Mouse (Mus musculus) heart, postnatal 4 days (tissue): Measurements from ENCODE around the gene Znhit2. TPM values are rescaled to one million over a fixed set of nuclear protein-coding genes. Genes with fewer than 3 reads are reported as not detected.

Experiments used
- DNase-seq: peaks from one replicate; pipeline ENCODE4 v3.0.0; 2021
- microRNA-seq, 2 experiments: library from miRNA; unstranded; fragments of <30 nt; microRNA quantifications; one replicate each; pipeline ENCODE4 v1.2.0; 2021 to 2022
- total RNA-seq, 2 experiments: library from RNA; stranded (reverse); gene quantifications; 2 replicates each; pipeline ENCODE4 v1.2.3; 2021

The Znhit2 gene
- total RNA-seq, 2 experiments from 2014 or later: 16.2 to 16.7 TPM

DNA sequence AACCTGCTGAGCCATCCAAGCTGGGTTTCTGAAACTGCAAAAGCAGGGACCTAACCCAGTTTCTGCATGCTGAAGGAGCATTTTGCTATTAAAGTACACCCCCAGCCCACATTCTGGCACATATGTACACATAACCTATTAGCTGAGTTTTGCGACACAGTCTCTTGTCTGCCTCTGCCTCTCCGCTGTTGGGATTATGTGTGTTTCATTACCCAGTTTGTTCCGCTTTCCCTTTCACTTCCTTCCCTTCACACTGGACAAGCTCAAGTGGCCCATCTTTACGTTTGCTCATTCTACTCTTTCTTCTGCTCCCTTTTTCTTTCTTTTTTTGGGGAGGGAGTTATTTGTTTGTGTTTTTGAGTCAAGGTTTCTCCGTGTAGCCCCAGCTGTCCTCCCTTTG lies 12.9 kb downstream of the Znhit2 start:
- no peak for DNase-seq

DNA sequence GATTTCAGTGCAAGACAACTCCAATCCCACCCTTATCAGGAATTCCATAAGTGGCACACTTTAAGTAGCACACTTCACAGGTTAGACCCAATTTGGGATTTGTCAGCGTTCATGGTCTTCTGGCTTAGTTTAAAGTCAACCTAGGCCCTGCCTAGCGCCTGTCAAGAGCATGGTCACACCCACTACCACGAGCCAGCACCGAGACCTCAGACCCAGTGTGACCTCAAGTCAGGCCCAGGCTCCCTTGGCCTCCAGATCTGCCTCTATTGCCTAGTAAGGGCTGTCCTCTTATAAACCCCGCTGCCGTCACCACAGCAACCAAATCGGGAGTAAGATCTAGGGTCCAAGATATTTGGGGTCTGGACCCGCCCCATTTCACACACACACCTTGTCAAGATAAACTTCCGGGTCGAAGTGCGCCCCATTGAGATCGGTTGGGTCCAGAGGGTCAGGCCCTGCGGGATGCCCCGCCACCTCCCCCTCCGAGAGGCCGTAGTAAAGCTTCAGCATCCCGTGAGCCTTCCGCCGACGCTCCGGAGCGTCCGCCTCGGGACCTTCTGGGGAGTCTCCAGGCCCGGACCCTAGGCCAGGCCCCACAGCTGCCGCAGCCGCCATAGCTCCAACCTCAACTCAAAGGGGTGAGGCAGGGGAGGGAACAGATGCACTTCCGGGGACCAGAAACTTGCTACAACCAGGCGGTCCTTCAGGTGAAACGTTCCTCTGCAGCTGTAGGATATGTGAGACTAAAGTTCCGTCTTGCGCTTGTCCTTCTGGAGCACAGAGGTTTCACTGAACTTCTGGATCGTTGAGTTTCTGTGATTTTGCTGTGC lies 15.8 kb downstream of the Znhit2 start, which contains the start of gene Vps51:
Gene Vps51 (minus strand): TSS at position 668 of the 830 bp plus-strand sequence.
- peak; percentile 90 for DNase-seq

DNA sequence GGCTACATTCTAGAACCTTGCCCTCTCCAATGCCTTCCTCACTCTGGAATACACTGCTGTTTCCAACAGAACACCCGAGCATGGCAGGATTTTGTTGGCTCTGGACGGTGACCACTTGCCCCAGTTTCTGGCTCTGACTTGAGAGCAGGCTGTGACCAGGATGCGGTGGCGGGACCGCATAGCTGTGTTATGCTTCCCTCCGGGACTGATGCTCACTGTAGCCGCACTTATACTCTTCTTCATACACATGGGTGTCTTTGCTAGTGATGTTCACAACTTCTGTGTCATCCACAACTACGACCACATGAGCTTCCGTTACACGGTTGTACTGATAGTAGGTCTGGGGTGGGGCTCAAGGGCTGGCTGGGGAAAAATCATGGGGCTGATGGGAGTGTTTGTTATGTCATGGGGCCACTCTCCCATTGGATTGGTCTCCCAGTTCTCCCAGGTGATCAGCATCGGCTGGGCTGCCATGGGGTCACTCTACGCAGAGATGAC lies 19.0 kb downstream of the Znhit2 start, which contains the start of gene Tmem262:
Gene Tmem262 (plus strand): TSS at position 51 of the 498 bp plus-strand sequence.
- no peak for DNase-seq

DNA sequence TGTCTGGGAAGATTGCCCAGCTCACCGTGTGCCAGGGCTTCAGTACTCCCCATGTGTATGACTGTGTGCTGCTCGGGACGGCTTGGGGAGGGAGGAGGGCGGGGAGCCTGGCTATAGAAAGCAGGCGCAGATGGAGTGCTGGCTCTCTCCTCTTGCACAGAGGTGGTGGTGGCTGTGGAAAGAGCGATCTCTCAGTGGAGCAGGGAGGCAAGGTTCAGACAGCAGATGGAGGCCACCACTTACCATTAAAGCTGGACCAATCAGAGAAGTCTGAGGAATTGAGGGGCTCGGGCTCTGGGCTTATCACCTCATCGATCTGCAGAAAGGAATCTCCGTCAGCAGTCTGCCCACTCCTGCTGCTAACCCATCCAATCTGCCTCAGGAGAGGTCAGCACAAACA lies 21.2 kb downstream of the Znhit2 start, which contains the start of gene Gm28374:
Gene Gm28374 (minus strand): TSS at position 101 of the 400 bp plus-strand sequence.
- no peak for DNase-seq

DNA sequence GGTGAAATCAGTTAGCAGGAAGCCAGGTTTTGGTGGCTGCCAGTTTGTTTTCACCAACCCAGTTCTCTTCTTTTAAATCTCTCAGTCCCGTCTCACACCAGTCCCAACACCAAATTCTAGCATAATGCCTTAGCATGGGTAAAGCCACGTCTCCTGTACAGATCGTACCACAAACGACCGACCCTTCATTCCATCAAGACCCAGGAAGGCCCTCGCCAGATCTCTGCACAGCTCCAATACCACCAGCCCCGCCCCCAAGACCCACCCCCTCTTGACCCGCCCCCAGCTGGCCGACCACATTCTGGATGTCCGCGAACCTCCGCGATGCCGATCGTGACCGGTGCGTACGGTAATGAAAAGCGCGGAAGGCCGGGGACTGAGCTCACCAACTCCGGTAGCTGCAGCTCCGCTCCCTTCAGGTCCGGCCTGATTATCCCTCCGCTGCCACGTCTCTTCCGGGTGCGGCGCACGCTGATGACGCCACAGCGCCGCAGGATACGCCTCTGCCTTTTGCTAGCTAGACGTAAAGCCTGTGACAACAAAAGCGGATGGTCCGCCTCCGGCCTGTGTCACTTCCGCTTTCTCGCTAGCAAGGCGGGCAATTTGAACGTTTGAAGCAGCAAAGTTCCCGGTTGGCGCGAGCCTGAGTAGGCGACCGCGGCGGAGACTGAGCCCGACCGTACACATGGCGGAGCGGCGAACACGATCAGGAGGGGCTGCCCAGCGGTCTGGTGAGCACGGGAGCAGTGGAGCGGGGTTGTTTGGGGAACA lies 23.7 kb downstream of the Znhit2 start, which contains the start of the genes Zfpl1 and Cdca5:
Gene Zfpl1 (minus strand): TSS at position 479 of the 771 bp plus-strand sequence.
Gene Cdca5 (plus strand): TSS at position 506 of the 771 bp plus-strand sequence.
- peak; percentile 96 for DNase-seq

DNA sequence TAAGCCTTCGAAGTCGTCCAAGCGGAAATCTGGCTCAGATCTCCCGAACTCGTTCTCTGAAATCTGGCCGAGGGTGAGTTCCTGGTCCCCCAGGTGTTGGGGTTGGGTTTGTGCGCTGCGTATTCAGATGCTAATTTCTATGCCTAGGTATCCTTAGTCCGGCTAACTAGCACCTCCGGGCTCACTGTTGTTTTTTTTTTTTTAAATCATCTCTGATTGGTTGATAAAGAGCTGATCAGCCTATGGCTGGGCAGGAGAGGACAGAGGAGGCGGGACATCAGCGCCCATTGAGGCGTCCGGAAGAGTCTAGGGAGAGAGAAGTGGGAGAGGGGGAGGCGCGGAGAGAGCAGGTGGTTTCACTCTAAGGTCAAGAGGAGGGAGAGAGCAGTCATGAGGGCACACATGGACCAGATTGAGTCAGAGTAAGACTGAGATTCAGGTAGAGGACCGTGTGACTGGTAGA lies 24.5 kb downstream of the Znhit2 start:
- peak; percentile 58 for DNase-seq

DNA sequence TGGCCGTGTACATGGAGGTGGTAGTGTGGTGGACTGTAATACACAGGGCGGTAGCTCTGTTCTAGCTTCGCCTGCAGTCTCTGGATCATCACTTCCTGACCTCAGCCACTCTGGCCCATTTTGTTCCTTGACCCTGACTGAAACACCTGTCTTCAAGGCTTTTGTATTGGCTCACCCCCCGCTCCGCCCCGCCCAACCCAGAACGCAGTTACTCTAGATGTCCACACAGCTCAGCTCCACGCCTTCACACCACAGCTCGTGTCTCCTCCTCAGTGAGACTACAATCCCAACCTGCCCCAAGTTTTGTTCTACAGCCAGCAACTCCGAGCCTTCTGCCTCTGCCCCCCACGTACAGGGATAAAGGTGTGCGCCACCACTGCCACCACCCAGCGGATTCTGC lies 27.8 kb downstream of the Znhit2 start:
- DNase-seq: no peak

DNA sequence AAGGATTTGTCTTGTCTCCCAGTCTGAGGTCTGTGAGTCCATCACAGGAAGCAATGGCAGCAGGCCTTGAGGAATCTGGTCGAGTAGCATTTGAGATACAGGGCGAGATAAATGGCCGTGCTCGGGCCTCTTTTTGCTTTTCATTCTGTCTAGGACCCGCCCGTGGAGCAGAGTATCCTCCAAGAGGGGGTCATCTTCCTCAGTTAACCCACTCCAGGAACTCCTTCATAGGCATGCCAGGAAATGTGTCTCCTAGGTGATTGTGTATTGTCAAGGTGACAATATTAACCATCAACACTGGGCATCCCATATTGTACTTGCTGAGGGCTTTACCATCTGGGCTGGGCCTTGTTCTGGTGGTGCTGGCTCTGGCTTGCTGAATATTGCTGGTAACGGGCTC lies 33.1 kb downstream of the Znhit2 start, which contains the start of gene AC131692.1:
Gene AC131692.1 (plus strand): TSS at position 301 of the 400 bp plus-strand sequence.
- no peak for DNase-seq

DNA sequence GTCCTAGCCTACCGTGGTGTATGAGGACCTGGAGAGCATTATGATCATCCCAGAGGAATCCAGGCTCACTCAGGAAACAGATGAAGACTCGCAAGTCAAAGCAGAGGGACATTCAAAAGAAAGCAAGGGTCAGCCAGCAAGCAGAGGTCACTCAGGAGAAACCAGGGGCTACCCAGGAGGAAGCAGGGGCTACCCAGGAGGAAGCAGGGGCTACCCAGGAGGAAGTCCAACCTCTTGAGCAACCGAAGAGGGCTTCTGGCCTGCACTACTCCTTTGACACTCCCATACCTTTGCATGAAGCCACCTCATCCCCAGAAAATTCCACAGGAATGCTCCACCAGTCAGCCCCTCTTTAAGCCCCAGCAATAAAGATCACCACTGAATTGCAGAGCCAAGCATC lies 36.9 kb downstream of the Znhit2 start:
- DNase-seq: no peak

DNA sequence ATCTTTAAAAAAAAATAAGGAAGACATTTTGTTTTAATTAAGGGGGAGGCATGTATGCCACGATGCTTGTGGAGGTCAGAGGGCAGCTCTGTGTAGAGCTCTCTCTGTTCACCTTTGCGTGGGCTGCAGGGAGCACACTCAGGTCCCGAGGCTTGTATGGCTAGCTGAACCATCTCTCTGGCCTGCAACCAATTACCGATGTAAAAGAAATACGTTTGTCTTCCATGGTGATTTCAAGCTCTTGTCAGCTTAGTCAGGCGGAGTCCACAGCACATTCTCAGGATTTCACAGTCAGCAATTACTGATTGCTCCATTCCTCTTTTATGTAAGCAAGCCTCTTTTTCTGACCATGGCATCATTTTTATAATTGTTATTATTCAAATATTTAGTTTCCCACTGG lies 40.2 kb downstream of the Znhit2 start:
- DNase-seq: no peak

DNA sequence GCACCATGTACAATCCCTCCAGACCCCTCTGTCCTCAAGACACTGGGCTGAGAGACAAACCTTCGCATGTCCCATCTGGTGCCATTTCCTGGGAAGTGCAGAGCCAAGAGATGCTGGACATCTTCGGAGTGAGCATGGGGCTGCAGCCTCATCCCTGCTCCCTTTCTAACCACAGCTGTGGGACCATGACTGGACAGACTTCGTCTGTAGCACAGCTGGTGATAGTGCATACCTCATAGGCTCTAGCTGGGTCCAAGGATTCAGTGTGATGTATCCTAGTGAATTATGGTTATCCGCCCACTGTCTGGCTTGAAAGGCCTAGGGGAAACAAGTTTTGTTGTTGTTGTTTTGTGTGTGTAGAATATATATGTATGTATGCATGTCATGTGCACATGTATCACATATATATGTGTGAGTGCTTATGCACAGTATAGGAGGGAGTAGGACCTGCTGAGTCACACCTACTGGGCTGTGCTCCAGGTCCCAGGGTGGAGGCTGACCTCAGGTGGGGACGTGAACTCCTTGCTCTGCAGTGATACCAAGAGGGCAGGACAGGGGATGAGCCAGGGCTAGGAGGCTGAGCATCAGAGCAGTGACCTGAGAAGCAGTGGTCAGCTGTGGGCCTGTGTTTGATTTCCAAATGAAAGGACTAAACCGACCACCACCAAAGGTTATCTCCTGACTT lies 41.3 kb downstream of the Znhit2 start:
- DNase-seq: no peak

DNA sequence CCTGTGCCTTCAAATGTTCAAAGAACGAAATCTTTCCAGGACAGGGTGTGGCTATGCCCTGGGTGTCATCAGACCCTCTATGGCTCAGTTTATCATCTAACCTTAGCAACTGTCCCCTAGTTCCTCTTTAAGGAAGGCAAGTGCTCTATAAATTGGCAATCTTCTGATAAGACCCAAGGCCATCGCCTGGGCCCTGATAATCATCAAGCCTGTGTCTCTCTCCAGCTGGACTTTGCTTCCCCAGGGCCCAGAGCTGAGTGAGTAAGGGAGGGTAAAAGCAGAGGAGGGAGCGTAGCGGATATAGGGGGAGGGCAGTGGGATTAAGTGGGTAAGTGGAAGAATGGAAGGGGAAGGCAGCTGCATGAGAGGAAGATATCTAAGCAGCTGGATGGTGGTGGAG lies 43.5 kb downstream of the Znhit2 start:
- DNase-seq: no peak

DNA sequence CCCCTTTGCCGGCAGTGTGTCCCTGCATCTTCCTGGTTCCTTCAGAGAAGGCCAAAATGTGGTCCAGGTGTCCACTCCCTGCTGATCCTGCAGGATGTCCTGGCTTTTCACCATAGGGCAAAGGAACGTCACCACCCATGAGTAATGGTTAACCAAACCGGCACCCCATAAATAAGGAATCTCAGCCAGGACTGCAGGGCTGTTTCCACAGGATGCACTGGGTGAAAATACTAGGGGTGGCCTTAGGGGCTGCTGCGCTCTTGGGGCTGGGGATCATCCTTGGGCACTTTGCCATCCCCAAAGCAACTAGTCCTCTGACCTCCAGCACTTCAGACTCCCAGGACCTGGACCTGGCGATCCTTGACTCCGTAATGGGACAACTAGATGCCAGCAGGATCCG lies 44.6 kb downstream of the Znhit2 start, which contains the start of gene Naaladl1:
Gene Naaladl1 (plus strand): TSS at position 197 of the 400 bp plus-strand sequence.
- no peak for DNase-seq

Small RNAs within 50 kb of the gene (microRNA-seq; reads per million reads assigned to microRNA genes)
- gene Mir6988: 1.0 to 2.4 reads per million in 2 experiments

Other genes starting within 250 kb of the Znhit2 start
- gene Frmd8, start 185.9 kb upstream of the Znhit2 start, total RNA-seq: 10 to 100 TPM; 18.6 to 20.9 TPM
- 1 to 10 TPM; 5.4 to 6.2 TPM for gene Slc25a45, start 183.4 kb upstream of the Znhit2 start, total RNA-seq
- 1 to 10 TPM; 2.0 TPM for gene Tigd3, start 167.0 kb upstream of the Znhit2 start, total RNA-seq
- 100 to 1,000 TPM; 111 to 119 TPM for gene Dpf2, start 148.2 kb upstream of the Znhit2 start, total RNA-seq
- gene Cdc42ep2, start 136.4 kb upstream of the Znhit2 start, total RNA-seq: 10 to 100 TPM; 14.2 to 14.7 TPM
- 10 to 100 TPM; 32.9 to 37.1 TPM for gene Pola2, start 97.0 kb upstream of the Znhit2 start, total RNA-seq
- gene Slc22a20, start 75.0 kb upstream of the Znhit2 start, total RNA-seq: not detected
- gene Capn1, start 45.3 kb upstream of the Znhit2 start, total RNA-seq: 10 to 100 TPM; 27.4 to 29.1 TPM
- gene Syvn1, start 14.6 kb upstream of the Znhit2 start, total RNA-seq: 10 to 100 TPM; 16.2 to 16.4 TPM
- 10 to 100 TPM; 37.8 to 41.7 TPM for gene Mrpl49, start 3.4 kb upstream of the Znhit2 start, total RNA-seq
- 100 to 1,000 TPM; 802 to 870 TPM for gene Fau, start 3.3 kb upstream of the Znhit2 start, total RNA-seq
- gene Tm7sf2, start 7.2 kb downstream of the Znhit2 start, total RNA-seq: 1 to 10 TPM; 5.0 to 5.9 TPM
- 10 to 100 TPM; 38.0 to 40.0 TPM for gene Vps51, start 16.0 kb downstream of the Znhit2 start, total RNA-seq
- not detected for gene Tmem262, start 18.8 kb downstream of the Znhit2 start, total RNA-seq
- under 1 TPM in 1 of 2 experiments, not detected in 1; 0.41 TPM for gene Gm28374, start 21.1 kb downstream of the Znhit2 start, total RNA-seq
- gene Zfpl1, start 23.8 kb downstream of the Znhit2 start, total RNA-seq: 10 to 100 TPM; 25.8 to 28.3 TPM
- gene Cdca5, start 23.8 kb downstream of the Znhit2 start, total RNA-seq: 10 to 100 TPM; 12.8 to 14.8 TPM
- under 1 TPM; 0.60 to 0.68 TPM for gene AC131692.1, start 33.2 kb downstream of the Znhit2 start, total RNA-seq
- gene Naaladl1, start 44.6 kb downstream of the Znhit2 start, total RNA-seq: under 1 TPM; 0.50 to 0.52 TPM
- 10 to 100 TPM; 17.4 to 17.6 TPM for gene Sac3d1, start 57.5 kb downstream of the Znhit2 start, total RNA-seq
- 10 to 100 TPM; 13.4 to 13.7 TPM for gene Snx15, start 67.1 kb downstream of the Znhit2 start, total RNA-seq
- under 1 TPM; 0.21 to 0.38 TPM for gene Batf2, start 79.8 kb downstream of the Znhit2 start, total RNA-seq
- 10 to 100 TPM; 62.3 to 62.8 TPM for gene Arl2, start 80.4 kb downstream of the Znhit2 start, total RNA-seq
- gene Majin, start 123.2 kb downstream of the Znhit2 start, total RNA-seq: not detected
- gene Gpha2, start 165.2 kb downstream of the Znhit2 start, total RNA-seq: not detected
- 10 to 100 TPM; 30.1 to 30.2 TPM for gene Ppp2r5b, start 174.7 kb downstream of the Znhit2 start, total RNA-seq
- 10 to 100 TPM; 15.9 to 16.2 TPM for gene Atg2a, start 180.5 kb downstream of the Znhit2 start, total RNA-seq
- gene Ehd1, start 215.5 kb downstream of the Znhit2 start, total RNA-seq: 100 to 1,000 TPM in 1 of 2 experiments, 10 to 100 TPM in 1; 97.8 to 114 TPM
- gene Cdc42bpg, start 245.3 kb downstream of the Znhit2 start, total RNA-seq: 1 to 10 TPM; 8.2 to 10.0 TPM